Comparison of ENCODE assay signal across 8 mouse cellular contexts in the genomic region with DNA sequence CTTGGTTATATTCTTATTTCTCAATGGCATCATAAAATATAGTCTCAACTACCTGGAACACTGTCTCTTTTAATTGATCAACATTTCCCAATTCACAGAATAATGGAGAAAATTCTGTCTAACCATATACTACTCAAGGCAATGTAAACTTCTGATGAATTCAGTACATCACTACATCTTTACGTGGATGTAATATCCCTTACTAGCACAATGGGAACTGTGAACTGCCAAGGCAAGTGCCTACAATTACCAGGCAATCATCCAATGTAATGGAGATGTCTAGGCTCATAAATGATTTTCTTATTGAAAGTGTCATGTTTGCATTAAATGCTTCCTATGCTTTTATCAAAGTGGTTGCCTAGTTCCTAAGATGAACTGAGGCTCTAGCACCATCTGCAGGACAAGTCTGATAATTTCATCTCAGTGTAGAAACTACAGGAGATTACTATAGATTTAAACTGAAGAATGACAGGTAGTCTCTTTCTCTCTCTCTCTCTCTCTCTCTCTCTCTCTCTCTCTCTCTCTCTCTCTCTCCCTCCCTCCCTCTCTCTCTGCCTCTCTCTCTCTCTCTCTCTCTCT.
DNase-seq lines count a peak whose midpoint lies in the region; ATAC-seq lines count a peak whose summit lies in the region.

No protein-coding gene starts in this region.

- no peak overlapping the region for H3K9ac ChIP-seq in limb, embryonic 11.5 days (ENCODE audit: low read length)
- H3K9ac ChIP-seq in intestine, embryonic 15.5 days: no peak overlapping the region

- WGBS in limb, embryonic 11.5 days: 67% methylated on average over 1 of the region's 1 CpGs
- WGBS in limb, embryonic 10.5 days: 92% methylated on average over 1 of the region's 1 CpGs
- 88% methylated on average over 1 of the region's 1 CpGs for WGBS in intestine, embryonic 15.5 days

- no peaks in the 10 kb centered on the region for H3K36me3 ChIP-seq in limb, embryonic 11.5 days (ENCODE audit: control insufficient read depth, insufficient read depth, low read length)
- no peaks in the 10 kb centered on the region for H3K36me3 ChIP-seq in limb, embryonic 10.5 days
- no peaks in the 10 kb centered on the region for H3K36me3 ChIP-seq in intestine, embryonic 15.5 days

- DNase-seq in limb, embryonic 11.5 days (ENCODE audit: low spot score): peak; percentile 29
- DNase-seq in limb, embryonic 10.5 days (ENCODE audit: low spot score): no peak
- DNase-seq in Muller cell, postnatal 12 days (ENCODE audit: inconsistent ontology term): peak; percentile 13
- DNase-seq in cerebellum, adult 9-10 months: peak; percentile 33
- DNase-seq in heart, postnatal 4 days: peak; percentile 45
- DNase-seq in left cerebral cortex, adult 9 months (ENCODE audit: low spot score in 2 of 2): peak; percentile 9 to 64
- peak; percentile 82 for DNase-seq in retina, embryonic 14.5 days (ENCODE audit: low spot score)

- ATAC-seq in limb, embryonic 11.5 days (ENCODE audit: insufficient number of reproducible peaks, low FRiP score, low TSS enrichment, low read depth): no peak
- ATAC-seq in intestine, embryonic 15.5 days: no peak

- H3K4me2 ChIP-seq in limb, embryonic 11.5 days (ENCODE audit: low read depth, severe bottlenecking): no peak overlapping the region
- H3K4me2 ChIP-seq in intestine, embryonic 15.5 days (replicated peaks): no peak overlapping the region

- H3K27me3 ChIP-seq in limb, embryonic 11.5 days (ENCODE audit: control insufficient read depth, insufficient read depth, low read length): no peaks in the 10 kb centered on the region
- no peaks in the 10 kb centered on the region for H3K27me3 ChIP-seq in limb, embryonic 10.5 days (ENCODE audit: low read depth, poor library complexity, severe bottlenecking)
- H3K27me3 ChIP-seq in intestine, embryonic 15.5 days (replicated peaks): no peaks in the 10 kb centered on the region

- H3K9me3 ChIP-seq in limb, embryonic 11.5 days (ENCODE audit: control insufficient read depth, low read length): no peaks in the 10 kb centered on the region
- no peaks in the 10 kb centered on the region for H3K9me3 ChIP-seq in limb, embryonic 10.5 days (replicated peaks)
- no peaks in the 10 kb centered on the region for H3K9me3 ChIP-seq in intestine, embryonic 15.5 days

- no peak overlapping the region for H3K4me3 ChIP-seq in limb, embryonic 11.5 days (ENCODE audit: low read depth, low read length)
- no peak overlapping the region for H3K4me3 ChIP-seq in limb, embryonic 10.5 days
- H3K4me3 ChIP-seq in intestine, embryonic 15.5 days (replicated peaks): no peak overlapping the region

- H3K4me1 ChIP-seq in limb, embryonic 11.5 days (ENCODE audit: control insufficient read depth, insufficient read depth, low read length): no peaks in the 10 kb centered on the region
- no peaks in the 10 kb centered on the region for H3K4me1 ChIP-seq in limb, embryonic 10.5 days
- H3K4me1 ChIP-seq in intestine, embryonic 15.5 days (replicated peaks): no peaks in the 10 kb centered on the region

- H3K27ac ChIP-seq in limb, embryonic 11.5 days (replicated peaks; ENCODE audit: low read depth, low read length): no peak overlapping the region
- H3K27ac ChIP-seq in limb, embryonic 10.5 days: no peak overlapping the region
- H3K27ac ChIP-seq in intestine, embryonic 15.5 days: no peak overlapping the region
